Mouse (Mus musculus) CD4-positive helper T cell, adult 2 months (primary cell): ENCODE results near the gene Sprr2j-ps.

Source experiments
- DNase-seq: peaks from one replicate; pipeline ENCODE4 v3.0.0-alpha.2; 2012; ENCODE audit warnings: low read depth, missing footprints, low spot score

Sprr2j-ps gene

DNA sequence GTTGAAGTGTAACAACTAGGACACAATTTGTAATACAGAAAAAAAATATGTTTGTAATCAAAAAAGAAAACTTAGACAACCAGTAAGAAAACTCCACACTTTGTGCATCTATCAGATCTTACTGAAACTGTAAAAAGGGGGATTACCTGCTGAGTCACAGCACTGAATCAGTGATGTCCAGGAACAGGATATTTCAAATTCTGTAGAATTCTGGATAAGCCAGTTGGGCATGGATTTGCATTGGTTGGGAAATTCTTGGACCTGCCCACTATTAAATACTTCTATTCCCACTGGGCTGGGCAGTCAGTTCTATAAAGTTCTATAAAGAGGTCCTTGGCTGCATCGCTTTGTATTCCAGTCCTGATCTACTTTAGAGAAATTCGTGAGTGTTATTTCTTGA, at the start of gene Sprr2j-ps:
Gene Sprr2j-ps (plus strand): TSS at position 301 of the 400 bp plus-strand sequence.
- DNase-seq: no peak

DNA sequence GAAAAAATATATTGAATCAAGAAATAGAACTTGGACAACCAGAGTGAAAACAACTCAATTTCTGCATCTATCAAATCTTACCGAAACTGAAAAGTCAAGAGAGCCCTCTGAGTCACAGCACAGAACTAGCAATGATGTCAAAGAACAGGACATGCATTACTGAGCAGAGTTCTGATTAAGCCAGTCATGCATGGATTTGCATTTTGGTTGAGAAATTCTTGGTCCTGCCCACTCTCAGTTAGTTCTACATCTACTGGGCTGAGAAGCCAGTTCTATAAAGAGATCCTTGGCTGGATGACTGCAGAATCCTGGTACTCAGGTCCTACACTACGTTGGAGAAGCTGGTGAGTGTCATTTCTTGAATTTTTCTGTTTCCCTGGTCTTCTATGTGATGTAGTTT, 44.3 kb upstream of the Sprr2j-ps start:
- DNase-seq: no peak

GRCm38 (mm10) chr3:92385385-92385784, 32.5 kb upstream of the Sprr2j-ps start, which contains the start of gene Sprr2h:
Sprr2h (plus strand) TSS chr3:92385685.
- no peak for DNase-seq

DNA sequence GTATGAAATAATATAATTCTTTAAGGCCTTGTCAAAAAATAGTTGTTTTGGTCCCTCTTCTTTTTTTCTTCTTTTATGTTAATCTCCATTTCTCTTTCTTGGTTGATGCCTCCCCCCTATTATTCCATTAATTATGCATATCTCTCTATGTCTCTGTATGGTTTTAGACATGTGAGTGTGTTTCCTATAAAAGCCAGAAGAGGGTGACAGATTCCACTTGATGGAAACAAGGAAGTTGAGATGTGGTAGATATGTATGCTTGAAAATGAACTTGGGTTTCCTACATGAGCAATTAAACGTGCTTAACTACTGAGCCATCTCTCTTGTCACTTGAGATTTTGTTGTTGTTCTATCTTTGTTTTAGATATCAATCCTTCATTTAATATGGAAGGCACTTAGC, 23.6 kb upstream of the Sprr2j-ps start:
- no peak for DNase-seq

- no peak for DNase-seq
Observed at GRCm38 (mm10) chr3:92407691-92408090, 10.2 kb upstream of the Sprr2j-ps start, which contains the start of gene Sprr2i. Sprr2i (plus strand) TSS chr3:92407991.

GRCm38 (mm10) chr3:92429323-92429722, 11.4 kb downstream of the Sprr2j-ps start, which contains the start of gene Gm9774:
Gm9774 (minus strand) TSS chr3:92429423.
- no peak for DNase-seq

DNA sequence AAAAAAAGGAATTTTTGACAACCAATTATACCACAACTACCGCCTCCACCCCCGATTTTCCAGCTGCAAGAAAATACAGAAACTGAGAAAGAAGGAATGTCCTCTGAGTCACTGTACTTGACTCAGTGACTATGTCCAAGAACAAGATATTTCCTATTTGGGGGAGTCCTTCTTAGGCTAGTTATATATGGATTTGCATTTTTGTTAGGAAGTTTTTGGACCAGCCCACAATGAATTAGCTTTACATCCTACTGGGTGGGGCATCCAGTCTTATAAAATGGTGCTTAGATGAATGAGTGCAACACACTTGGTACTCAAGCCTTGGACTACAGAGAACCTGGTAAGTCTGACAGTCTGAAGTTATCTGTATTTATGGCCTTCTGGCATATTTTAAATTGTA, 14.4 kb downstream of the Sprr2j-ps start, which contains the start of gene Sprr2k:
Gene Sprr2k (plus strand): TSS at position 301 of the 400 bp plus-strand sequence.
- no peak for DNase-seq

GRCm38 (mm10) chr3:92438689-92439088, 20.8 kb downstream of the Sprr2j-ps start, which contains the start of gene Sprr1b:
Sprr1b (minus strand) TSS chr3:92438789.
- DNase-seq: no peak

- no peak for DNase-seq
Observed at GRCm38 (mm10) chr3:92440177-92440576, 22.3 kb downstream of the Sprr2j-ps start.

DNA sequence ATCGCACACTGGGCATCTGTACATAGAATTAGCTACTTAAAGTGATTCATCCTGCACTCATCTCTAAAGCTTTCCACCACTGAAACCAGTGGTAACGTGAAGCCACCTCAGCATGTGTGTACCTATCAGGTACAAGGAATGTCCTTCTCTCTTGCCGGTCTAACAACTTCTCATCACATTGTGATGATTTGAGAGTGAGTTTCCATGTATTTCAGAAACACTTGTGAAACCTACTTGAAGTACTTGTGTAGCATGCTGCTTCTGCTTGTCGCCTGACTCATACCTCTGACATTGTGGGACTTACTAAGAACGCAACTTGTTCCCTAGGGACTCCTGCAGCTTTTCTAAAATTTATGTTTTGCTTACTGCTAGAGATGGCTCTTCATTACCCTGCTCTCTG, 37.3 kb downstream of the Sprr2j-ps start:
- no peak for DNase-seq

DNA sequence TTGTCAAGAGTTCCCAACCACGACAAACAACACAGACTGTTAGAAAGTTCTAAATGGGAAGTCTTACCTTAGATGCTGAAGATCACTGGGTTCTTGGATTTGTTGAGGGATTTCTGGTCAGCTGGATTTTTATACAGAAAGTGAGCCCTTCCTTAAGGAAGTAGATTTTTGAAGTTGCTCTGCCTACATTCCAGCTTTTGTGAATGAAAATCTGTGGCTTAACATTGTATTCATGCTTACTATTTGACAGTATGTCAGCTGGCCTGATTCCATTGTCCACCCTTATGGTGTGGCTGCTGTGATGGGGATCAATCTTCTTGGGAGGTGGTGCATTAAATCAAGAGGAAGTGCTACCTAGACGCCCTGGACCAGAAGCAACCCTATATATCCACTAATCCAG, 40.7 kb downstream of the Sprr2j-ps start, which contains the start of gene Sprr3:
Gene Sprr3 (minus strand): TSS at position 101 of the 400 bp plus-strand sequence.
- no peak for DNase-seq

DNA sequence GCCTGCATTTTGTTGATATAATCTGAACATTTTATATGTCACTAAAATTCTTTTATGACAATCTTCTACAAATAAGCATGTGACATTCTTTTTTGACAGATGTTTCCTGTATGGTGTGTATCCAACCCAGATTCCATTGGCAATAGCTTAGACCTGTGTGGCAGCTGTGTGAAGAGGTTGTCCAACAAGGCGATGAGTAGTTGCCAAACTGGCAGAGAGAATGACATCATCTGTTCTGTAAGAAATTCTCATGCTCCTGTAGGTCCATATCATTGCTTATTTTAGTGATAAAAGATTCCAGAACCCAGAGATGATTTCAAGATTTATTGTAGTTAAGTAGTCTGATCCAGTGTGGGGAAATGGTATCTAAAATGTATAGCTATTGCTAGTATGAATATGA, 48.7 kb downstream of the Sprr2j-ps start:
- no peak for DNase-seq

DNA sequence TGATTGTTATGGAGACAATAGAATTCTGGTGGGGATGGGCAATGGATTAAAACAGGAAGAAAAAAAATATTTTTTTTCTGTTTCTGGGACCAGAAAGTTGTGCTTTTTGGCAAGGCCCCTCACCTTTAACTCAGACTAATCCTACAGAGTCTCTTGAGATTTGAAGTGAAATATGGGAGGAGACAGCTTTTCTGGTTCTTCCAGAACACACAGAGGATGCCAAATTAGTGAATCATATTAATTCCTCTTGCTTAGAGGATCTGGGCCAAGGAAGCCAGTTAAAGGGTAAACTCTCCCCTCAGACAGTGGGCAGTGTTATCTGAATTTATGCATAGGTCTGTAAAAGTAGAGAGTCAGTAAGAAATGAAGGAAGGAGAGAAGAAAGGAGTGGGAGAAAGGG, 49.5 kb downstream of the Sprr2j-ps start:
- no peak for DNase-seq
